Mouse (Mus musculus) liver, postnatal 0 days (tissue): Measurements from ENCODE around the gene Slc29a1.

Source experiments
- CTCF ChIP-seq: sonication (generic); IDR thresholded peaks from 2 replicates; pipeline ENCODE4 v1.5.1; 2016; ENCODE audit warnings: antibody characterized with exemption, low read depth
- EP300 ChIP-seq: IDR thresholded peaks from 2 replicates; pipeline ENCODE4 v1.6.1; 2016; ENCODE audit warnings: antibody characterized with exemption, low read depth, mild to moderate bottlenecking

GRCm38 (mm10) chr17:45606992-45607879 lies 7.8 kb upstream of the Slc29a1 start:
- TF ChIP-seq CTCF (no peak), EP300 (no peak)
